Mouse (Mus musculus) testis, postnatal 14 days (tissue): Measurements from ENCODE around the gene Rnf4.
A peak's percentile ranks its signal among the peaks of the same experiment; 100 is the strongest.

ENCODE experiments used
- DNase-seq: peaks from one replicate; pipeline ENCODE4 v3.0.0; 2021; ENCODE audit warnings: low spot score

Rnf4 gene

DNA sequence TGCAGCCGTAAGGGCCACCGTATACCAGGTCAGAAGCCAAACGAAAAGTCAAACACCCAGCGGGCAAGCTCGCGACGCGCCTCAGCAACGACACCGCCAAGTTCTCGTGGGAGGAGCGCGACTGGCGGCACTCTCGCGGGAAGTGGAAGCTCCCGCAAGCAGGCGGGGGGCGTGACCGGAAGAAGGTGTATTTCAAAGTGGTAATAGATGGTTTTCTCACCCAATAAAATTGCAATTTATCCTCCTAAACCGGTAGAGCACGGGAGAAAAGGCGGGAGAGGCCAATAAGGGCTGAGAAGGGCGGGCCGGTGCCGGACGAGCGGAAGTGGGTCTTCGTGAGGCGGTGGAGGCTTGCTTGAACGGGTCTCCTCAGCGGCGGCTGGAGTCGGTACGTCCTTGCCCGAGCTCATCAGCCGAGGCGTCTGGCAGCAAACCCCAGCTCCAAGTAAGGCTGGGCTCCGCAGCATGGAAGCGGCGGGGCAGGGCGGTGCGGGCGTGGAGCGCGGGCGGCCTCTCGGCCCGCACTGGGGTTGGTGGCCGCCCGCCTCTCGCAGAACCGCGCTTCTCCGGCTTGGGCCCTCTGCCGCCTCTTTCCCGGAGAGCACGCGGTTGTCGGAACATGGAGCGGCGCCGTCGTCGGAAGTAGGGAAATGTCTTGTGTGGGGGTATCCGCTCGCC lies at the start of gene Rnf4:
Rnf4 (plus strand) TSS at position 193 of the 678 bp plus-strand sequence.
- DNase-seq: peak; percentile 98

DNA sequence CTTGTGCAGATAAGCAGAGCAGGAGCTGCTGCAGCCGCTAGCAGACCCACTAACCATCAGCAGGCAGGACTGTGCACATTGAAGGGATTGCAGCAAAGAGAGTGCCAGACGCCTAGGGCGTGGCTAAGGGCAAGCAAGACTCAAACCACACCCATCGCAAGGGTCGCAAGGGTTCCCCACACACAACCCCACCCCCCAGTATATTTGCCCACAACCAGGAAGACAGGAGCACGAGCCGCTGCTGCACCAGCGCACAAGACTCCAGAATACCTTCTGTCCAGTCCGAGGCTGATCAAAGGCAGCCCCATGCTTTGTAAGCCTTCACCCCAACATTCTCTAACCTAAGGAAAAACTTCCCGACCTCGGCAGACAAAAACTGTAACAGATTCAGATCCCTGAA lies 49.6 kb upstream of the Rnf4 start:
- no peak for DNase-seq

DNA sequence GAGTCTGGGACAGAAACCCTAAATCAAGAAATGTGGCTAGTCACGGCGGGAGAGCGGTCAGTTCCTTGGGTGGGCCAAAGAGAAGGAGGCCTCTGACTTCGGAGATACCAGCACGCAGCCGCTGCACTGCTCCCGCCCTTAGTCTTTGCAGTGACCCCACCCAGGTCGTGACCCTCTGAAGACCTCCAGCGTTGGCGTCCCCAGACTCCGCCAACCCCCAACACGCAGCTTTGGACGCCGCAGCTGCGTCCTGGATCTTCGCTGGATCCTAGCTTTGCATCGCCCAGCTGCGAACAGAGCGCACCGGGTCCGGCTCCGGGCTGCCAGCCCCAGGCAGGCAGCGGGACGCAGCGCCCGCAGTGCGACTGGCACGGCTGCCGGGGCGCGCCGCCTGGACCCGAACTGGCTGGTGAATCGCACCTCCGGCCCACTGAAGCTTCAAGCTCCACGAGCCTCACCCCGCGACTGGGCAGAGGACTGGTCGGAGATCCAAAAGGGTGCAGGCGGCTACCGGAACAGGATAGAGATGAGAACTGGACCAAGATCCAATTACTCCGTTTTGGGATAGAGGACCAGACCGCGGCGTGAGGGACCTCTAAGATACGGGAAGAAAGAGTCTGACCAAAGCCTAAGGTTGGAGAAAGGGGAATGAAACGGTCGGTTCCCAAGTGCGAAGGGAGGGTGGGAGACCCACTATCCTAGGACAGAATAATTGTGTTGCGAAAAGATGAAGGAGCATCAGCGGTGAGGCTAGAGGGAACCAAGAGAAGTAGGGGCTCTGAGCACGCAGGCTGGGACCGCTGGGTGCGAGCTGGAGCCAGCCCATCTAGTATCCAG lies 48.9 kb upstream of the Rnf4 start:
- DNase-seq: peak; percentile 36

GRCm38 (mm10) chr5:34287838-34288145 lies 48.3 kb upstream of the Rnf4 start:
- no peak for DNase-seq

DNA sequence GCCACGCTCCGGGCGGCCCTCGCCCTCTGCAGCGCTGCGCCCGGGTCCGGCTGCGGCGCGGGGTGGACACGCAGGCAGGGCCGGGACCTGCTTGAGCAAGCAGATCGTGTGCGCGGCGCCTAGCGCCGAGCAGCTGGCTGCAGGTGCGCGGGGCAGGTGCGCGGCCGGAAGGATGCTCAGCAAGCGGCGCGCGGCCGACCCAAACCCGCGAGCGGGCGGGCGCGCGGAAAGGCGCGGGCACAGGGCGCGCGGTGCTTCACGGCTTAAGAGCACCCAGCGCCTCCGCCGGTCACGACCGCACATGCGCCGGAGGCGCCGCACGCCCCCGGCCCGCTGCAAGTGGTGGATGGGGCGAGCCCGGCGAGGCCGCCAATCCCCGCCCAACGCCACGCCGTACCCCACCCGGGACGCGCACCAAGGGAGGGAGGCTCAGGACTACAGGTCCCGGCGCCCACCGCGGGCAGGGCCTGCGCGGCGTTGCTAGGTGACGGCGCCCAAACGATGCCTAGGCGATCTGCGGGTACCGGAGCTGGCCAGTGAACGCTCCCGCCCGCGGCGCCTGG lies 47.9 kb upstream of the Rnf4 start, which contains the start of the genes Zfyve28 and Cfap99:
Zfyve28 (minus strand) TSS at position 296 of the 563 bp plus-strand sequence.
Cfap99 (plus strand) TSS at position 447 of the 563 bp plus-strand sequence.
- DNase-seq: peak; percentile 90

DNA sequence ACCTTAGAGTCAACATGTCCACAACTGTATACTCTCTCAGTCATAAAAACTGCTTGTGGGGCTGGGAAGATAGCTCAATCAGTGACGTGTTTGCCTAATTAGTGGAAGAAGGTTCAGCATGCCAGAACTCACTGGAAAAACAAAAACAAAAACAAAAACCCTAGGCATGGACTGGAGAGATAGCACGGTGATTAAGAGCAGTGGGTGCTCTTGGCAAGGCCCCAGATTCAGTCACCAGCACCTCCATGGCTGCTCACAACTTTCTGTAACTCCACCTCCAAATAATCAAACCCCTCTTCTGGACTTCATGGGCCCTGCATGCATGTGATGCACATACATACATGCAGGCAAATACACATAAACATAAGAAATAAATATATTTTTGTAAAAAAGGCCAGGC lies 46.8 kb upstream of the Rnf4 start:
- DNase-seq: no peak

GRCm38 (mm10) chr5:34293363-34293762 lies 42.7 kb upstream of the Rnf4 start:
- DNase-seq: no peak

- DNase-seq: no peak
Observed at GRCm38 (mm10) chr5:34294696-34295095, 41.4 kb upstream of the Rnf4 start.

- DNase-seq: no peak
Observed at GRCm38 (mm10) chr5:34295141-34295540, 40.9 kb upstream of the Rnf4 start.

GRCm38 (mm10) chr5:34298061-34298460 lies 38.0 kb upstream of the Rnf4 start:
- DNase-seq: no peak

- no peak for DNase-seq
Observed at GRCm38 (mm10) chr5:34298937-34299535, 37.1 kb upstream of the Rnf4 start.

GRCm38 (mm10) chr5:34302377-34302776 lies 33.7 kb upstream of the Rnf4 start:
- DNase-seq: no peak

DNA sequence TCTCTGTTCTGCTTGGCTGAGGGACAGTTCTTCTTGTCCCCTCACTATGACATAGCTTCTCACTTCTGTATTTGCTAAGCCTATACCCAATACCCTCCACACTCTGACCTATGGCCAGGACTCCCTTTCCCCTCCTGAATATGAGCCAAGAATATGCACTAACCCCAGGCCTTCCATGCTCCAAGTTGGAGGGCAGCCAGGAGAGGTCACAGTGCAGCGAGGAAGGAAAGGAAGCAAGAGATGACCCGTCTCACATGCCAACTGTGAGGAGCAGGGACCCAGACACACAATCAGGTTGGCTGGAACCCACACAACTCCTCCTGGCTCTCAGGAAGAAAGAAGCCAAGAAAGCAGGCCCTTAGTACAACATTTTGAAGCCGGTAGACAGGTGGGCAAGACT lies 27.1 kb upstream of the Rnf4 start:
- no peak for DNase-seq

DNA sequence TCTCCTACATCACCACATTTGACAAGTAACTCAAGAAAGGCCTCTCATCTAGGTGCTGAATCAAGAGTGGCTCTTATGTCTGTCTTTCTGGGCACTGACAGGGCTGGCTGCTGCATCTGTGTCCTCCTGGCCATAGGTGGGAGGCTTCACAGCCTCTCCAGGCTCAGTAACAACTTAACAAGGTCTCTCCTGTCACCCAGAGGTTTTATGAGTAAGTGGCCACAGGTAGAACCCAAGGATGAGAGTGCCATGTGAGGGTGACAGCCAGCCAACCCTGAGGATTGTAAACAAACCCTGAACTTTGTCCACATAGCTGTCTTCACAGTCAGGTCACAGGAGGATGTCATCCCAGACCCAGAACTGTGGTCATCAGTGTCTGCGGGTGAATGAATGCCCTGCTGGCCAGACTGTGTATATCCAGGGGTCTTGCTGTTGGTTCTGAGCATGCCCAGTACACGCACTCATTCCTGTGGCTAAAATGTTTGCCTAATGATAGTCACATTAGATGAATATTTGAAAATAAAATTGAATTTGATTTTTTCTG lies 16.5 kb upstream of the Rnf4 start:
- no peak for DNase-seq

GRCm38 (mm10) chr5:34321236-34321635 lies 14.9 kb upstream of the Rnf4 start:
- DNase-seq: no peak

DNA sequence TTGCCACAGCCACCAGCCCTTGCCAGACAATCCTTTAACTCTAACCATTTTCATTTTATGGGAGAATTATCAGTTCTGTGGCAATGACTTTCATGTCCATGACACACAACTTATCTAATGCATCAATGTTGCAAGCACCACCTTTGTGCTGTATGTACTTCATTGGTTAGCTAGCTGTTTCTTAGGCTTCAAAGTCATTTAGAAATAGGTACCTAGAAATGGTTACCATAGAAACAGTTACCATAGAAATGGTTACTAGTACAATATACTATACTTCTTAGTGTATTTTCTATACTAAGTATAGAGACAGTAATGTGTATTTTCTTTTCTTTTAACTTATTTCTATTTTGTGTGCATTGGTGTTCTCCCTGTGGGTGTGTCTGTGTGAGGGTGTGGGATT lies 10.8 kb upstream of the Rnf4 start:
- DNase-seq: no peak

- DNase-seq: no peak
Observed at GRCm38 (mm10) chr5:34326249-34326691, 9.8 kb upstream of the Rnf4 start.

DNA sequence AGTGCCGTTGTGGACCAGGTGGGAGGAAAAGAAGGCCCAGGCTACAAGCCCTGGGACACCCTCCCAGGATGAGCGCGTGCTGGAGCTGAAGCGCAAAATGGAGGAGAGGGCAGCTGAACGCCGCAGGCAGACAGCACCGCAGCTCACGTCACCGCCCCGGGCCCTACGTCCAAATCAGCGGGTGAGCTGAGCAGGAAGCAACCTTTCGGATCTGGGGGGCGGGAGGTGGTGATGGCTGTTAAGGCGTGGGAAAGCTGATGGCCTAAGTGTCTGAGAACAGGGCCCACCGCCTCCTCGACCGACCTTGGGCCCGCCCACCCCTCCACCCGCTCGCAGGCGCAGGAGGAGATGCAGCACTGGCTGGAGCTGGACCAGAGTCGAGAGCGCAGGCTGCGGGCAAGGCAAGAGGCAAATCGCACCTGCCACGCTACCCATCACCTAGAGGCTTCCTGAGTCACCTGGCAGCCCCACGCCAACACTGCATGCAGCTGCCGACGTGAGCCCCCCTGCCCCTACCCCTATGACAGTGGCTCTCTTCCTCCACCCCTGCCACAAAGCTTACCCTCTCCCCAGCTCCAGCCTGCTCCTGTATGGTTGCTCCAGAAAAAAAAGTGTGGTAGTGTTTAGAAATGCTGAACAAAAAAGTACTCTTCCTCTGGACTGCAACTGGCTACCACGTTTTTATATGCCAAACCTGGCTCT lies 9.1 kb upstream of the Rnf4 start:
- peak; percentile 66 for DNase-seq

DNA sequence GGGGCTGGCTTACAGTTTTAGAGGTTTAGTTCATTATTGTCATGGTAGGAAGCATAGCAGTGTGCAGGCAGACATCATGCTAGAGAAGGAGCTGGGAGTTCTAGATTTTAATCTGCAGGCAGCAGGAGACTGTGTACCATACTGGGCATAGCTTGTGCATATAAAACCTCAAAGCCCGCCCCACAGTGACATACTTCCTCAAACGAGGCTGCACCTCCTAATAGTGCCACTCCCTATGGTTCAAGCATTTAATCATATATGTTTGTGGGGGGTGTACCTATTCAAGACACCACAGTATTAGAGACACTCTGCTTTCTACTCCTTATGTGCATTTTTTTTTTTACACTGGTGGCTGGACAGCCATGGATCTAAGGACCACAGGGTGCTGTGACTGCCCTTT lies 6.0 kb upstream of the Rnf4 start:
- DNase-seq: no peak

GRCm38 (mm10) chr5:34334081-34334480 lies 2.0 kb upstream of the Rnf4 start:
- no peak for DNase-seq

DNA sequence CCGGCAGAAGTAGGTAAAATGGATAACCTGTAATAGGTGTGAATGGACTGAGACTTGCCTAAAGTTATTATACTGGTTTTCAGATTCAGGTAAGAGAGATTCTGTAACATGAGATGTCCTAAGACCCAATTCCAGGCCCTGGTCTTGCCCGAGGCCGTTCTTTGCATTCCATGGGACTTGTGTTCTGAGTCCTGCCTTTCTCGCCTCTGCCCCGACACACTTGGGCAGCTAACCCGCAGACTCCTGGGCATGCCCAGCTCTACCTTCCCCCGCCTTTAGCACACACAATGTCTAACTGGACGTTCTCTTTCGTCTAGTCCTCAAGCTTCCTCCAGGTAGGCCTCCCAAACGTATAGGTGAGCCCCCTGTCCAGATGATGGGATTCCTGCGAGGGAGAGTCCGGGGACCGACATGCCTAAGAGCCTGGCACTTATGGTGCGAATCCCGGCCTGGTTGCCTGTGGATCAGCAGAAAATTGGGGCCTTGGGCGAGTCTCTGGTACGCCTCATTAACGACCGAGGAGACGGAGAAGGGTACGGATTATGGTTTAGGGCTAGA lies 471 bp upstream of the Rnf4 start:
- DNase-seq: no peak
